Mouse (Mus musculus) CD8-positive naive resting alpha-beta T cell, adult 57 days (primary cell): ENCODE results near the gene B3galt1. TPM values are rescaled to one million over a fixed set of nuclear protein-coding genes. Genes with fewer than 3 reads are reported as not detected.

ENCODE experiments used
- total RNA-seq: library from RNA; stranded (reverse); gene quantifications from one replicate; pipeline ENCODE4 v1.2.4, GENCODE M21; 2023

B3galt1 gene
- total RNA-seq: not detected

DNA sequence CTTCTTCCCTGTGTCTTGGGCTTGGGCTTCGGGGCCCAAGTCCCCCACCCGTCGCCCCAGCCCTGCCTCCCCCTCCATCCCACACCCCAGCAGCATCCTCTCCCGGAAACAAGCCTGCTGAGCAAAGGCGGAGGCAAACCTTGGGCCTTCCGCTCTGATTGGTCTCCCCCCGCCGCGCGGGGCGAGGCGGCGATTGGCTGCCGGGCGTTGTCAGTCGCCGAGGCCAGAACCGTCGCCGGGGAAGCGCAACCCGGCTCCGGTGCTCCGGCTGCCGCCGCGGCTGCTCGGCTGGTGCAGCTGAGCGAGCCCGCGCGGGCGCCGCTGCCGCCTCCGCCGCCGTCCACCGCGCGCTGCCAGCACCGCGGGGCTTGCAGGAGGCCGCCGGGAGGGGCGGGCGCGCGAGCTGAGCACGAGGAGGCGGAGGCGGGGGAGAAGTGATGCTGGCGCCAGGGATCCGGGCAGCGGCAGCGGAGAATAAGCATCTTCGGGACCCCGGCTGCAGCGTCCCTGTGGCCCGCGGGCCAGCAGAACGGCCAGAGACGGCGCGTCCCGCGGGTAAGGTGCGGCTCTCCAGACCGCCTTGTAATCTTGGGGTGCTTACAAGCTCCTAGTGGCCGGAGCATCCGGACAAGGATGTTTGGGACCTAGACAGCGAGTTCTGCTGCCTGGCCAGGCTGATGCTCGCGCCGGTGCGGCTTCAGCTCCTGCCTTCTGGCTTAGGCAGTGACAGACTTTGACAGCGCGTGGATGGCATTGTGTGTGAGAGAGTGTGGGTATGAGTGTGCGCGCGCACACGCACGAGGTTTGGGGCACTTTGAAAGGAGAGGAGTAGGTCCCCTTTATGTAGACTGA is at the start of gene B3galt1:
B3galt1 (plus strand) TSS at position 392 of the 852 bp plus-strand sequence.

Other genes starting within 250 kb of the B3galt1 start
- gene Gm21830, start 152.1 kb upstream of the B3galt1 start, total RNA-seq: not detected
- not detected for gene Gm26727, start 132.7 kb upstream of the B3galt1 start, total RNA-seq
- gene Xirp2, start 119.9 kb upstream of the B3galt1 start, total RNA-seq: not detected